Mouse (Mus musculus): Measurements from ENCODE around the gene Grik4. TPM values are rescaled to one million over a fixed set of nuclear protein-coding genes. Genes with fewer than 3 reads are reported as not detected.

The Grik4 gene
- total and polyA plus RNA-seq, 3 experiments = not detected

DNA sequence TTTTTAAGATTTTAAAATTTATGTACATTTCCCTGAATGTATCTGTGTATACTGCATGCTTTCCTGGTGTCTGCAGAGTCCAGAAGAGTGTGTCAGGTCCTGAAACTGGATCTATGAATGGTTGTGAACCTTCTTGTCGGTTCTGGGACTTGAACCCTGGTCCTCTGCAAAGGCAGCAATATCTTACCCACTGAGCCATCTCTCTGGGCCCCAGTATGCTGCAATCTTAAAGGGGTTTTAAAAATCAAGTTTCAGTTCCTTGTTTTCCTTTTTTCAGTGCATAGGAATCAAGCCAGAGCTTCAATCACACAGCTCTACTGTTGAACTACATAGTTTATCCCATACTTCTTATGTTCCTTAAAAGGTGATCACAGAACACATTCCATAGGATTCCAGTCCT is 461.3 kb downstream of the Grik4 start:
- dilution Hi-C loops (cut with MboI; ENCODE audit: extremely low pct_ligation_motif_present, extremely low pct_unique_long_range_greater_than_20kb, low sequenced_read_pairs) (no loop called here), in situ Hi-C loops (cut with MboI; ENCODE audit: low pct_ligation_motif_present, low pct_unique_long_range_greater_than_20kb, low sequenced_read_pairs) (no loop called here)

DNA sequence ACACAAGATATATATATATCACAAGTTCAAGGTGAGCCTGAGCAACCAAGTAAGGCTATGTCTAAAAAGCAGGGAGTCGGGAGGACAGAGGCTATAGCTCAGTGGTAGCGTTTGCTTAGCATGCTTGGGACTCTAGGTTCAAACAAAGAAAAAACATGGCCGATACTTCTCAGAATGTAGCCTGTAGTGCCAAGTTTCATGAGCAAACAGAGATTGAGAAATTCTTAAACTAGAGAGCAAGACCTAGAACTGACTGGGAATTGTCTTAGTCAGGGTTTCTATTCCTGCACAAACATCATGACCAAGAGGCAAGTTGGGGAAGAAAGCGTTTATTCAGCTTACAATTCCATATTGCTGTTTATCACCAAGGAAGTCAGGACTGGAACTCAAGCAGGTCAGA is 468.1 kb downstream of the Grik4 start:
- dilution Hi-C loops (cut with MboI; ENCODE audit: extremely low pct_ligation_motif_present, extremely low pct_unique_long_range_greater_than_20kb, low sequenced_read_pairs) (no loop called here), in situ Hi-C loops (cut with MboI; ENCODE audit: low pct_ligation_motif_present, low pct_unique_long_range_greater_than_20kb, low sequenced_read_pairs) (no loop called here)
- Histone ChIP-seq H3K36me3 (replicated peaks in 1 of 2; ENCODE audit: control insufficient read depth in 1 of 2, insufficient read depth in 1 of 2, low read length in 1 of 2) (no peaks in the 10 kb centered on the region), H3K4me2 (ENCODE audit: insufficient read depth, low read depth, poor library complexity, severe bottlenecking) (no peak overlapping the region), H3K27me3 (replicated peaks) (peaks cover 25% of the 10 kb centered on the region), H3K79me2 (replicated peaks; ENCODE audit: control insufficient read depth, extremely low read depth, insufficient read depth, poor library complexity, severe bottlenecking) (0 out of 2 replicates have a peak, but pooled peaks cover 4% of the 10 kb centered on the region), H3K9me3 (replicated peaks; ENCODE audit: low read length) (no peaks in the 10 kb centered on the region), H3K9ac (ENCODE audit: insufficient read depth, low read depth) (no peak overlapping the region), H3K27ac (ENCODE audit: insufficient read depth, low read depth) (no peak overlapping the region), H3K4me1 (ENCODE audit: control insufficient read depth in 1 of 2, insufficient read depth in 2 of 2) (peaks cover 0 to 6% of the 10 kb centered on the region in 2 experiments; a peak in 2 of 4 replicates), H3K4me3 (replicated peaks in 1 of 3; ENCODE audit: low read depth in 2 of 3, low read length in 2 of 3, poor library complexity in 1 of 3) (no peak overlapping the region)
- DNase-seq (ENCODE audit: extremely low read depth) = no peak
- no peak for TF ChIP-seq JUND (conservative IDR thresholded peaks at IDR 0.05; ENCODE audit: low read depth, low read length)
- no peak for TF ChIP-seq USF2 (conservative IDR thresholded peaks at IDR 0.05; ENCODE audit: low read depth, low read length)
- TF ChIP-seq IRF4 (IDR thresholded peaks at IDR 0.05; ENCODE audit: low read depth, low read length) = no peak
- TF ChIP-seq RAD21 (IDR thresholded peaks at IDR 0.05; ENCODE audit: low read depth, low read length) = no peak
- no peak for TF ChIP-seq GABPA (IDR thresholded peaks at IDR 0.05; ENCODE audit: insufficient replicate concordance, low read depth, low read length)
- no peak for TF ChIP-seq ETS1 (conservative IDR thresholded peaks at IDR 0.05; ENCODE audit: low read depth, low read length)
- TF ChIP-seq MYC (IDR thresholded peaks at IDR 0.05; ENCODE audit: low read depth, low read length) = no peak
- TF ChIP-seq MEF2A (IDR thresholded peaks at IDR 0.05; ENCODE audit: borderline replicate concordance, low read depth, low read length) = no peak
- TF ChIP-seq MXI1 (IDR thresholded peaks at IDR 0.05; ENCODE audit: low read depth, low read length) = no peak
- no peak for TF ChIP-seq CHD1 (IDR thresholded peaks at IDR 0.05; ENCODE audit: low read depth, low read length)
- TF ChIP-seq E2F4 (IDR thresholded peaks at IDR 0.05; ENCODE audit: insufficient replicate concordance, low read depth, low read length) = no peak
- no peak for TF ChIP-seq MAZ (IDR thresholded peaks at IDR 0.05; ENCODE audit: low read depth, low read length)

More for the DNA sequence above, 461.3 kb downstream of the Grik4 start:
- no peaks in the 10 kb centered on the region for H3K36me3 ChIP-seq (replicated peaks in 1 of 2; ENCODE audit: control insufficient read depth in 1 of 2, insufficient read depth in 1 of 2, low read length in 1 of 2)
- no peak overlapping the region for H3K4me3 ChIP-seq (replicated peaks in 1 of 3; ENCODE audit: low read depth in 2 of 3, low read length in 2 of 3, poor library complexity in 1 of 3)
- no peak overlapping the region for H3K4me2 ChIP-seq (ENCODE audit: insufficient read depth, low read depth, poor library complexity, severe bottlenecking)
- H3K27me3 ChIP-seq (replicated peaks) = no peaks in the 10 kb centered on the region
- no peaks in the 10 kb centered on the region for H3K9me3 ChIP-seq (replicated peaks; ENCODE audit: low read length)
- H3K79me2 ChIP-seq (replicated peaks; ENCODE audit: control insufficient read depth, extremely low read depth, insufficient read depth, poor library complexity, severe bottlenecking) = no peaks in the 10 kb centered on the region
- no peaks in the 10 kb centered on the region; a peak in 1 of 4 replicates for H3K4me1 ChIP-seq (ENCODE audit: control insufficient read depth in 1 of 2, insufficient read depth in 2 of 2)
- peak; percentile 39 for DNase-seq (ENCODE audit: extremely low read depth)
- no peak overlapping the region for H3K9ac ChIP-seq (ENCODE audit: insufficient read depth, low read depth)
- TF ChIP-seq TBP (conservative IDR thresholded peaks at IDR 0.05; ENCODE audit: low read depth, low read length) (peak; percentile 96), TCF12 (IDR thresholded peaks at IDR 0.05; ENCODE audit: low read depth, low read length) (no peak)
- no peak overlapping the region for H3K27ac ChIP-seq (ENCODE audit: insufficient read depth, low read depth)

Measured in CH12.LX (cell line).